Mouse (Mus musculus) midbrain, embryonic 11.5 days (tissue): ENCODE measurements around the gene Rtl5. TPM values are rescaled to one million over a fixed set of nuclear protein-coding genes. Genes with fewer than 3 reads are reported as not detected.
A peak's percentile ranks its signal among the peaks of the same experiment; 100 is the strongest.

ENCODE experiments used
- ATAC-seq: fragments of 200-750 bp; cut with Nextera tagmentation; 2 replicates; pipeline ENCODE4 v1.8.0; 2017; ENCODE audit warnings: moderate TSS enrichment, moderate library complexity; ENCODE audit not compliant: low FRiP score
- DNase-seq: peaks from one replicate; pipeline ENCODE4 v3.0.0; 2015; ENCODE audit warnings: low spot score; ENCODE audit errors: missing footprints
- H3K27ac ChIP-seq: fragments of 300-500 bp; sonication (generic); 2 replicates; pipeline ENCODE4 v1.5.1; 2014; ENCODE audit warnings: low read depth, low read length
- H3K27me3 ChIP-seq: fragments of 300-500 bp; sonication (generic); 2 replicates; pipeline ENCODE4 v1.6.1; 2014; ENCODE audit warnings: mild to moderate bottlenecking, low read length, moderate library complexity, mixed read lengths; ENCODE audit not compliant: control insufficient read depth, insufficient read depth
- H3K36me3 ChIP-seq: fragments of 300-500 bp; sonication (generic); 2 replicates; pipeline ENCODE4 v1.6.1; 2014; ENCODE audit warnings: mild to moderate bottlenecking, low read length, moderate library complexity, mixed read lengths; ENCODE audit not compliant: control insufficient read depth, insufficient read depth
- H3K4me1 ChIP-seq: fragments of 300-500 bp; sonication (generic); 2 replicates; pipeline ENCODE4 v1.6.1; 2014; ENCODE audit warnings: low read length; ENCODE audit not compliant: control insufficient read depth, insufficient read depth
- H3K4me2 ChIP-seq: fragments of 300-500 bp; sonication (generic); 2 replicates; pipeline ENCODE4 v1.6.1; 2014; ENCODE audit warnings: mild to moderate bottlenecking, moderate library complexity
- H3K4me3 ChIP-seq: fragments of 300-500 bp; sonication (generic); 2 replicates; pipeline ENCODE4 v1.5.1; 2014; ENCODE audit warnings: low read depth, low read length
- H3K9ac ChIP-seq: fragments of 300-500 bp; sonication (generic); 2 replicates; pipeline ENCODE4 v1.6.1; 2014; ENCODE audit warnings: low read length
- H3K9me3 ChIP-seq: fragments of 300-500 bp; sonication (generic); 2 replicates; pipeline ENCODE4 v1.6.1; 2016; ENCODE audit warnings: low read length; ENCODE audit not compliant: control insufficient read depth
- WGBS: fragments of 180-500 bp; shearing (Covaris S2); extraction: QIAGEN DNeasy Blood & Tissue Kit; methylation state at CpG from one replicate; pipeline ENCODE4 v1.1.7; 2014; 5-methylcytosine and 5-hydroxymethylcytosine counted together
- polyA plus RNA-seq: library from polyadenylated mRNA; unstranded; fragments of >200 nt; fragmentation: Nextera tagmentation; extraction: Ambion mirVana; gene quantifications from 2 replicates; pipeline ENCODE4 v1.2.1, GENCODE M21; 2014

Gene Rtl5
- polyA plus RNA-seq, 1 experiment from 2014 or later, result 3.2 TPM

- no peak overlapping the region for H3K27ac ChIP-seq
- H3K4me2 ChIP-seq, result no peak overlapping the region
- peaks cover 18% of the 10 kb centered on the region for H3K27me3 ChIP-seq
- H3K36me3 ChIP-seq, result no peaks in the 10 kb centered on the region
- DNase-seq, result no peak
- H3K4me1 ChIP-seq, result 0 out of 2 replicates have a peak, but pooled peaks cover 2% of the 10 kb centered on the region
- H3K9ac ChIP-seq, result no peak overlapping the region
- no peak for ATAC-seq
- H3K4me3 ChIP-seq, result no peak overlapping the region
- 67% methylated on average over 2 of the region's 2 CpGs for WGBS
- no peaks in the 10 kb centered on the region for H3K9me3 ChIP-seq
Measured at GRCm38 (mm10) chrX:102033566-102033965, 37.5 kb downstream of the Rtl5 start.

- peak; percentile 84 for DNase-seq
- Histone ChIP-seq H3K4me2 (no peak overlapping the region), H3K4me1 (0 out of 2 replicates have a peak, but pooled peaks cover 2% of the 10 kb centered on the region), H3K36me3 (no peaks in the 10 kb centered on the region), H3K27ac (no peak overlapping the region), H3K27me3 (peaks cover 14% of the 10 kb centered on the region), H3K4me3 (no peak overlapping the region), H3K9me3 (no peaks in the 10 kb centered on the region), H3K9ac (no peak overlapping the region)
- no peak for ATAC-seq
- 53% methylated on average over 8 of the region's 8 CpGs for WGBS
Measured at GRCm38 (mm10) chrX:102032431-102032830, 38.7 kb downstream of the Rtl5 start.

- ATAC-seq, result peak; percentile 33; the same call in 1 of the 2 replicates
- no peak overlapping the region for H3K9ac ChIP-seq
- H3K36me3 ChIP-seq, result no peaks in the 10 kb centered on the region
- H3K4me3 ChIP-seq, result no peak overlapping the region
- no peak overlapping the region for H3K4me2 ChIP-seq
- 50% methylated on average over 6 of the region's 6 CpGs for whole genome bisulfite sequencing
- peaks cover 8% of the 10 kb centered on the region for H3K27me3 ChIP-seq
- no peak for DNase-seq
- no peaks in the 10 kb centered on the region for H3K9me3 ChIP-seq
- H3K27ac ChIP-seq, result no peak overlapping the region
- H3K4me1 ChIP-seq, result 0 out of 2 replicates have a peak, but pooled peaks cover 2% of the 10 kb centered on the region
Measured at GRCm38 (mm10) chrX:102031851-102032250, 39.3 kb downstream of the Rtl5 start.

GRCm38 (mm10) chrX:102024976-102025375 lies 46.1 kb downstream of the Rtl5 start:
- ATAC-seq (no peak), DNase-seq (no peak)
- WGBS, result 72% methylated on average over 3 of the region's 3 CpGs
- Histone ChIP-seq H3K9ac (no peak overlapping the region), H3K27ac (no peak overlapping the region), H3K4me2 (no peak overlapping the region), H3K4me3 (no peak overlapping the region), H3K4me1 (no peaks in the 10 kb centered on the region), H3K27me3 (peaks cover 20% of the 10 kb centered on the region), H3K9me3 (no peaks in the 10 kb centered on the region), H3K36me3 (no peaks in the 10 kb centered on the region)

GRCm38 (mm10) chrX:102019471-102020240 lies 51.4 kb downstream of the Rtl5 start:
- H3K4me1 ChIP-seq, result no peaks in the 10 kb centered on the region
- H3K4me2 ChIP-seq, result no peak overlapping the region
- DNase-seq (no peak), ATAC-seq (no peak)
- 83% methylated on average over 7 of the region's 7 CpGs for WGBS
- H3K4me3 ChIP-seq, result no peak overlapping the region
- H3K9me3 ChIP-seq, result no peaks in the 10 kb centered on the region
- no peaks in the 10 kb centered on the region for H3K36me3 ChIP-seq
- no peak overlapping the region for H3K27ac ChIP-seq
- peaks cover 31% of the 10 kb centered on the region for H3K27me3 ChIP-seq
- H3K9ac ChIP-seq, result no peak overlapping the region

- H3K4me3 ChIP-seq, result no peak overlapping the region
- H3K36me3 ChIP-seq, result no peaks in the 10 kb centered on the region
- no peaks in the 10 kb centered on the region for H3K4me1 ChIP-seq
- H3K27me3 ChIP-seq, result peaks cover 34% of the 10 kb centered on the region
- H3K4me2 ChIP-seq, result no peak overlapping the region
- ATAC-seq (no peak), DNase-seq (no peak)
- H3K9ac ChIP-seq, result no peak overlapping the region
- WGBS, result 42% methylated on average over 3 of the region's 3 CpGs
- no peak overlapping the region for H3K27ac ChIP-seq
- H3K9me3 ChIP-seq, result no peaks in the 10 kb centered on the region
Measured at GRCm38 (mm10) chrX:102018890-102019289, 52.2 kb downstream of the Rtl5 start.

- Histone ChIP-seq H3K36me3 (no peaks in the 10 kb centered on the region), H3K9ac (no peak overlapping the region), H3K4me3 (no peak overlapping the region), H3K9me3 (no peaks in the 10 kb centered on the region), H3K4me2 (no peak overlapping the region), H3K27me3 (peaks cover 22% of the 10 kb centered on the region), H3K27ac (no peak overlapping the region), H3K4me1 (no peaks in the 10 kb centered on the region)
- WGBS, result 47% methylated on average over 9 of the region's 9 CpGs
- ATAC-seq, result no peak
- DNase-seq, result no peak
Measured at GRCm38 (mm10) chrX:102017213-102017923, 53.7 kb downstream of the Rtl5 start.
